Mouse (Mus musculus) brain, adult 2 months (tissue): ENCODE measurements around the gene Myo15b.

Experiments used
- DNase-seq: peaks from one replicate; pipeline ENCODE4 v3.0.0; 2011; ENCODE audit warnings: low read depth, low spot score

Gene Myo15b

DNA sequence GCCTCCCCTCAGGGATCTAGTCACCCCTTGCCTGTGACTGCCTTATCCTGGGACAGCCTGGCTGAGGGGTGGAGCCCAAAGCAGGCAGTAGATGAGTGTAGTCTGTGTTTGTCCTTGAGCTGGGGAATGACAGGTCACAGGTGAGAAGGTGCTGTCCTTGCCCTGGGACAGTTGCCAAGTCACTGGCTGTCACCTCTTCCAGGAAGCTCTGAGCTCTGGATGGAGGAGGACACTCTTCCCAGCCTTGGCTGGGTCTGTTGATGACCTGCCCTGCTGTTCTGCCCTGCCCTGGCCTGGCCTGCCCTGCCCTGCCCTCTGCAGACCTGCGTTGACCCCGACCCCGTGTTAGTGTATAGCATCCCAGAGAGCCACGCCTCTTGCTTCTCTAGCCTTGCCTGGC lies 14.2 kb downstream of the Myo15b start:
- no peak for DNase-seq

DNA sequence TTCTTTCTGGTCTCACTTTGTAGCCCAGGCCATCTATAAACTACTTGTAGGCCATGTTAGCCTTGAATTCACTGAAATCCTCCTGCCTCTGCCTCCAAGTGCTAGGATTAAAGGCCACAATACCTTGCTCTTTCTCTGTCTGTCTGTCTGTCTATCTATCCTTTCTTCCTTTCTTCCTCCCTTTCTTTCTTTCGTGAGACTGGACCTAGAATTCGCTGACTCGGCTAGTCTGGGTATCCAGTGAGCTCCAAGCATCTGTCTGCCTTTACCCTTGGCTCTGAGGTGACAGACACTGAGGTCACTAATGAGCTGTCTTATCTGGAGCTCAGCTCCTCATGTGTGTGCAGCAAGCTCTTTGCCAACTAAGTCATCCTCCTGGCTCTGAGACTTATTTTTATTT lies 17.7 kb downstream of the Myo15b start:
- DNase-seq: no peak

DNA sequence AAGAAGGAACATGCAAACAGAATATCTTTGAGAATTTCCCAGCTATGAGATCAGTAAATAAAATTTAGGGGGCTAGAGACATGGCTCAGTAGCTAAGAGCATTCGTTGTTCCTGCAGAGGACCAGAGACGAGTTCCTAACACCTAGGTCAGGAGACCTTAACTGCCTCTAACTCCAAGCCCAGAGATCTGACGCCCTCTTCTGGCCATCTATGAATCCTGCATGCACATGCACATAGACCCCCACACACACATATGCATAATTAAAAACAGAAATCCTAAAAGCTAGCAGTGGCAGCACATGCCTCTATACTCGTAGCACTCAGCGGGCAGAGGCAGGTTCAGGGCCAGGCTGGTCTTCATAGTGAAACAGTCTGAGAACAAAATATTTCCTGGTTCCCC lies 18.2 kb downstream of the Myo15b start:
- no peak for DNase-seq

DNA sequence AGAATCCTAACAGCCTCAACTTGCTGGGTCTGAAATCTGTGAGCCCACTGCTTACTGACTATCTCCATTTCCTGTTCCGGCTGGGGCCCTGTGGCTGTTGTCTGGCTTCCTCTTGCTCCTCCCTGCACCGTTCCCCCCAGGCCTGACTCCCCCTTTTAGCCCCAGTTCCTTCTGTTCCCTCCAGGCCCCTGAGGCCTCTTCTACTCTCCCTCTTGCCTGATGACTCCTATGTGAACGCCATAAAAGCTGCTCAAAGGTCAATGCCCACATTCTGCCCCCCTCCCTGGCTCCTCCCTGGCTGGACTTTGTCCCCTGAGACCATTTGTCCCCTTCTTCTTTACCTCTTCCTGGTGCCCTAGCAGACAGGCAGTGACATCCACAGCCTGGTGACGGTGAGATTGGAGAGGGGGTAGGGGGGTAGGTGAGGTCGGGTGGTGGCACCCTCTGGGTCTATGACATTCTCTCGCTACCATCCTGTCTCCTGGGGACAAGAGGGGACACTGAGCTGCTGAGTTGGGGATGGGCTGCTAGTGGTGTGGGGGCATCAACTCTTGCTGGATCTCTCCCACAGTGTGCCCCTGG lies 19.1 kb downstream of the Myo15b start:
- no peak for DNase-seq

DNA sequence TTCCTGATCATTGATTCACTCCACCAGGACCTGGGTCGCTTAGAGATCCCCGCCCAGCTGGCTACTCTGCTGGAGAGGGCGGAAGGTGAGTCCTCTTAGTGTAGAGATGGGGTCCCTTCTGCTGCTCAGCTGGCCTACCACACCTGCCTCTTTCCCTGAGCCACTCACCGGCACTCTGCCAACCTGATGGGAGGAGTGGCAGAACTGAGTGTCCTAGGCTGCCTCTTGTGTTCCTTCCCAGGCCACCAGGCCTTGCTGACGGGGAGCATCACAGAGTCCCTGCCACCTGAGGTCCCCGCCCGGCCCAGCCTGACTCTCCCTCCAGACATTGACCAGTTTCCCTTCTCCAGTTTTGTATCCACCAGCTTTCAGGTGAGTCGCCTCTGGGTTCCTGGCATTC lies 19.9 kb downstream of the Myo15b start:
- DNase-seq: no peak

DNA sequence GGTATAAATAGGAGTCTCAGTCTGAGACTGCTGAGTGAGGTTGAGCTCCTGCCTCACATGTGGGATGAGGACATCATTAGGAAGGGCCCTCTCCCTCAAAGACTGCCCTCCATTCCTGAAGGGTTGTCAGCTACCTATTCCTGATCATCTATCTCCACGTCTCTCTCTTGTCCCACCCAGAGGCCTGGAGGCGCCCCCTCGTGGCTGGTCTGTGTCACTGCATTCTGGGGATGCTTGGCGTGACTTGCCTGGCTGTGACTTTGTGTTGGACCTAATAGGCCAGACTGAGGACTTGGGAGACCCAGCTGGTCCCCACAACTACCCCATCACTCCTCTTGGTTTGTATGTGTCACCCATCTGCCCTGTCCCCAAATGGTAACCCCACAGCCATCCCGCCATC lies 22.8 kb downstream of the Myo15b start:
- peak; percentile 21 for DNase-seq

DNA sequence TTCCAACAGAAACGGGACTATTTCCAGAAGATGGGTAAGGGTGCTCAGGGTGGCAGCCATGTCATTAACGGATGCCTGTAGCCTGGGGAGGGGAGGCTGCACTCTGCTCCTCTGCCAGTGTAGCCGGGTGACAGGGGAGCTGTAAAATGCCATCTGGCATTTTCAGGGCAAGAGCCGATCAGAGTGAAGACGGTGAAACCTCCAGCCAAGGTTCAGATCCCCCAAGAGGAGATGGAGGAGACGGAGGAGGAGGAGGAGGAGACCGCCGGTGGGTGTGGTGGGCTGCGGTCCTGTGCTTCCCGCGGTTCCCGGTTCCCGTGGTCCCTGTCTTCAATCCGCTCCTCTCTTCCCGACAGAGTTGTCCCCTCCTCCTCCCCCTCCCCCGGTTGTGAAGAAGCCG lies 25.0 kb downstream of the Myo15b start:
- no peak for DNase-seq

DNA sequence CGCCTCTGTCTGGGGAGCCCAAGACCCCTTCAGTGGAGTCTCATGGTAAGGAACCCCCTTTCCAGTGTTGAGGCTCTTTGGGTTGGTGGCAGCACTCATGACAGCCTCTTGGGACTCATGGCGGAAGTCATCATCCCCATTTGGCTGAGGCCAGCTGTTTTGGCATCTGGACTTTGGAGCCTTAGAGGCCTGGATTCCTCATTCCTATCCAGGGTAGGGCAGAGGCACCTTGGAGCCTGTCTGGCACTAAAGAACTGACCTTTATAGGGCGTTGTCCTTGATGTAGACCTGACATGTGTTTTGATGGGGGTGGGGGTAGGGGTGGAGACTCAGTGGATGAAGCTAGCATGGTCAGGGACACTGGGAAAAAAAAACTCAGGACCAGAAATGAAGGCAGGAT lies 26.2 kb downstream of the Myo15b start:
- no peak for DNase-seq

- DNase-seq: no peak
Observed at GRCm38 (mm10) chr11:115885281-115885680, 27.1 kb downstream of the Myo15b start.

DNA sequence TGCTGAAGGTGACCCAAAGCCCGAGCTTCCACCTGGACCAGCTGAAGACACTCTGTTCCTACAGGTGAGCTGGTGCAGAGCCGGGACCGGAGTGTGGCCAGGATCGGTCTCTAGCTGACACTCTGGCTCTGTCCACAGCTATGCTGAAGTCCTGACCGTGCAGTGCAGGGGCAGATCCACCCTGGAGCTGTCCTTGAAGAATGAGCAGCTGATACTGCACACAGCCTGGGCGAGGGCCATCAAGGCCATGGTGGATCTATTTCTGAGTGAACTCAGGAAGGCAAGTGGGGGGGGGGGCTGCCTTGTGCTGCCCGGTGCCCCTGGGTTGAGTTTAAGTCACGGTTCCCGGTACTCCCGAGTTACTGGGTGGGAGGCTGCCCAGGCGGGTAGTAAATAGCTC lies 28.2 kb downstream of the Myo15b start:
- no peak for DNase-seq

DNA sequence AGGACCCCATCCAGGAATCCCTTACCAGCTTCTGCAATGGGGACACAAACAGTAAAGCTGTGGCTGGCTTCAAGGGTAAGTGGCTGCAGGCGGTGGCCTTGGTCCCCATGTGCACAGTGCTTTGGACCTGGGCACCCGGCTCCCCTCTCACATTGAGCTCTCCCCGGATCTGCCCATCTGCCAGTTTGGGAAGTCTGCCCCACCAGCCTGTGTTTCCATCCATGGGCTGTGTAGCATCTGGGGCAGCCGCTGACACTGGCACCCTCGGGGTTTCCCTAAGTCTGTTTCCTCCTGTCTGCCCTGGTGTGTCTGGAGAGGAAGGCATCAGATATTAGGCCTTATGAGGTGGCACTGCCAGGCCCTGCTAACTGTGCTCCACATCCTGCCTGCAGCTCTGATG lies 29.8 kb downstream of the Myo15b start:
- DNase-seq: no peak

GRCm38 (mm10) chr11:115889159-115889558 lies 31.0 kb downstream of the Myo15b start:
- DNase-seq: no peak

DNA sequence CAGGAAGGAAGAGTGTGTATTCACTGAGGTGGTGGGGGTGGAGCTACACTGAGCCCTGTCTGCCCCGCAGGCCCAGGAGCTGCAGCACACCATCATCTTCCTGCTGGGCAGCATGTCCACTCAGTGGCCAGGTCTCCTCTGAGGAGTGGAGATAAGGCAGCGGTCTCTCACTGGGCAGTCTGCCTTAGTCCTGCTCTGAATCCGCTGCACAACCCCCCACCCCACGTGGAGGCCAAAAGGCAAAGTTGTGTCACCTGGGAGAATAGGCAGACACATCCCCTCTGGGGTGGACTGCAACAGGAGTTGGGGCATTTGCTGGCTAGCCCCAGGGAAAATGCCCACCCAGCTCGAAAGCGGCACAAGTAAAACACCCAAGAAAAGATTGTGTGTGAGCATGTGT lies 34.0 kb downstream of the Myo15b start:
- DNase-seq: no peak

- no peak for DNase-seq
Observed at GRCm38 (mm10) chr11:115893071-115893470, 34.9 kb downstream of the Myo15b start.

DNA sequence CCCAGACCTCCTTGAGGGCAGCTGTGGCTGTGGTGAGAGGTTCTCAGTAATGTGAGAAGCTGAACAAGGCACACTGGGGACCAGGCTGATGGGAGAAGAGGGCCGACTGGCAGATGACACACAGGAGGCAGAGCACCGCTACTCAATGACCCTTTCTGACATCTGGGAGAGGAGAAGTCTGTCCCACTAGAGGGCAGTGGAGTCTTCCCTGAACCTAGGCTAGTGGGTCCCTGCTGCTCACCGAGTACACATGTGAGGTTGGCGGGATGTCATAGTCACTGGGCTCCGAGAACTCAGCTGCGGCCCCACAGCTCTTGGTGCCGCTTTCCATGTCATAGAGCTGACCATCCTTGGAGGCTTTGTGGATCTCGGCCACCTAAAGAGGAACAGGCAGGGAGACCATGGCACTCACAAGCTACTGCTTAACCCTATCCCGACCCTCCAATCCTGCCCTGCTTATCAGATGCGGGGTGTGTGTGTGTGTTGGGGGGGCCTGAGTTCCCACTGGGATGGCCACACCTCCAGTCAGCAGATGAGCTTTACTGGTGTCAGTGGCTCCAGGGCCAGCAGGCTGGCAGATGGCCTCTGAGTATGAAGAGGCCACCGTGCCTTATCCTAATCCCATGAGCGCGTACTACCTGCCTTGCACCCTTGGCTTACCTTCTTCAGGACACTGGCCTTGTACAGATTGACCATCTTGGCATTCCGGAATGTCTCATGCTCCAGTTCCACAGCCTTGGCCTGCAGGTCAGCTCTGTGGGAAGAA lies 36.7 kb downstream of the Myo15b start:
- DNase-seq: peak; percentile 31

GRCm38 (mm10) chr11:115898446-115898845 lies 40.2 kb downstream of the Myo15b start:
- DNase-seq: no peak

- DNase-seq: peak; percentile 98
Observed at GRCm38 (mm10) chr11:115898886-115899285, 40.7 kb downstream of the Myo15b start.

GRCm38 (mm10) chr11:115899486-115900266 lies 41.5 kb downstream of the Myo15b start, which contains the start of gene Smim5:
Smim5 (plus strand) TSS chr11:115899966.
- no peak for DNase-seq

GRCm38 (mm10) chr11:115900561-115901337 lies 42.5 kb downstream of the Myo15b start:
- DNase-seq: no peak

DNA sequence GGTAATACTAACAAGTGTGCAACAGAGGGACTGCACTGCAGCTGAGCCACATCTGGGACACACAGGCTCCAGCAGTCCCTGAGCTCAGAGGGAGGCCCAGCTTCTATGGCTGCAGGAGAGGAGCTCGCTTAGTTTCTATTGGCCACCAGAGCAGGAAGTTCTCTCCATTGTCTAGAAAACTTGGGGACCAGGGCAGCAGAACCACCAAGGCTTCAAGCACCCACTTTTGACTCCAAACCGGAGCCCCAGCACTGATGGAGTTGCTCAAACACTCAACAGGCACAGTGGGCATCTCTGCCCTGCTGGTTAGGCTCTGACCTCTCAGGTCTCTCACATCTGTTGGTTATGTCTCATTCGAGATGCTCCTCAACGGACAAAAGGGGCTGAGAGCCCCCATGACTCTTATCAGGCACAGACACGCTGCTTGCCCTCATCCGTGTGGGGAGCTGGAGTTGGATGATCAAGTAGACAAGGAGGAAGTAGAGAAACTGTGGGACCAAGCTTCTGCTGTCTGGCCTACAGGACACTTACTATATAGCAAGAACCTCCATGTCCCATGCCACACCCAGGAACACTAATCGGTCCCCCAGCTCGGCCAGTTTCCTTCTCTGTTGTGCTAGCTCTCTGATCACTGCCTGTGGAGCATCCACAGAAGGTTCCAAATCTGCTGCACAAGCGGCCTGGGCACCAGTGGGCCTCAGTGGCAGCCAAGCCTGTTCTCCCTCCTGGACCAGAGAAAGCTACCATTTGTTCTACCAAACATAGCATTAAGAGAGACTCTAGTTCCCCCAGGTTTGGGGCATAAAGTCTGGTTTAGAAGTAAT lies 43.3 kb downstream of the Myo15b start:
- no peak for DNase-seq

GRCm38 (mm10) chr11:115902177-115902576 lies 44.0 kb downstream of the Myo15b start:
- DNase-seq: no peak
